26 mouse cellular contexts compared by ENCODE assay signal in the genomic region with DNA sequence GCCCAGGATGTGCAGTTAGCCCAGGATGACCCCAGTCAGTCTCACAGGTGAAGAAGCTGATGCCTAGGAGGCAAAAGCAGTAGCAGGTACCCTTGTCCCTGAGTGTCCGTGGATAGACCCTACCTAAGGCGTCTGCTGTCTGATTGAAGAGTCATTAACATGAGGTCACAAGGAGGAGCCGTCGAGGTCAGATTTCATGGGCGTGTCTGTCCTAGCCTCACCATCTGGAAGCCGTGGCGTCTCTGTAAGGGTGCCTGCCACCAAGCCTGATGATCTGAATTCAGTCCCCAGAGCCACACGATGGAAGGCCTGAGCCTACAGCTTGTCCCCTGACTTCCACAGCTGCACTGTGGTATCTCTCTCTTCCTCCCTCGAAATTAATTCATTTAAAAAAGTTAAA.
A peak's percentile ranks its signal among the peaks of the same experiment; 100 is the strongest.
DNase-seq lines count a peak whose midpoint lies in the region; ATAC-seq and TF ChIP-seq lines count a peak whose summit lies in the region.
"Had no signal": no experiment of that assay in that cellular context is flagged by ENCODE, and none has a peak within 500 bp of the region (broad histone marks: within the 10 kb centered on the region; RNA-seq: fewer than 3 reads in every experiment).

No protein-coding gene starts in this region.

- 0 out of 2 replicates have a peak overlapping the region, but pooled peaks have one; percentile 48 for H3K27ac ChIP-seq in layer of hippocampus, adult 2 months
- H3K27ac ChIP-seq in embryonic facial prominence, embryonic 12.5 days, result peak overlapping the region; percentile 88
- H3K27ac ChIP-seq: hindbrain, embryonic 13.5 days; liver, embryonic 13.5 days; neural tube, embryonic 12.5 days had no signal

- no peaks in the 10 kb centered on the region for H3K36me3 ChIP-seq in embryonic facial prominence, embryonic 12.5 days
- H3K36me3 ChIP-seq: hindbrain, embryonic 13.5 days; limb, embryonic 15.5 days; liver, embryonic 13.5 days; neural tube, embryonic 12.5 days had no signal

- no peaks in the 10 kb centered on the region for H3K27me3 ChIP-seq in embryonic facial prominence, embryonic 12.5 days
- H3K27me3 ChIP-seq: hindbrain, embryonic 13.5 days; limb, embryonic 15.5 days; neural tube, embryonic 12.5 days had no signal

- H3K4me3 ChIP-seq in layer of hippocampus, adult 2 months, result no peak overlapping the region
- no peak overlapping the region for H3K4me3 ChIP-seq in embryonic facial prominence, embryonic 12.5 days
- H3K4me3 ChIP-seq: heart, adult 2 months; hindbrain, embryonic 13.5 days; limb, embryonic 15.5 days; liver, embryonic 13.5 days; myocyte; neural tube, embryonic 12.5 days had no signal

- no peak for TF ChIP-seq CTCF in layer of hippocampus, adult 2 months (conservative IDR thresholded peaks at IDR 0.05)

- H3K4me2 ChIP-seq in embryonic facial prominence, embryonic 12.5 days (replicated peaks), result no peak overlapping the region
- H3K4me2 ChIP-seq: hindbrain, embryonic 13.5 days; limb, embryonic 15.5 days; liver, embryonic 13.5 days; midbrain, embryonic 11.5 days; neural tube, embryonic 12.5 days had no signal

- H3K4me1 ChIP-seq in embryonic facial prominence, embryonic 12.5 days, result peaks cover 33% of the 10 kb centered on the region

- 59% methylated on average over 9 of the region's 9 CpGs for whole genome bisulfite sequencing in embryonic facial prominence, embryonic 12.5 days

- ATAC-seq in embryonic facial prominence, embryonic 12.5 days (ENCODE audit: insufficient number of reproducible peaks, insufficient read depth, low FRiP score, low TSS enrichment), result no peak
- ATAC-seq in megakaryocyte progenitor cell, adult 5-6 weeks (replicated peaks; ENCODE audit: poor library complexity), result peak; percentile 47
- ATAC-seq: forebrain, embryonic 14.5 days had no signal

- no peaks in the 10 kb centered on the region for H3K9me3 ChIP-seq in embryonic facial prominence, embryonic 12.5 days
- H3K9me3 ChIP-seq: hindbrain, embryonic 13.5 days; limb, embryonic 15.5 days; liver, embryonic 13.5 days; neural tube, embryonic 12.5 days had no signal

- H3K9ac ChIP-seq in embryonic facial prominence, embryonic 12.5 days, result no peak overlapping the region
- H3K9ac ChIP-seq: hindbrain, embryonic 13.5 days; limb, embryonic 15.5 days; liver, embryonic 13.5 days; neural tube, embryonic 12.5 days had no signal

- DNase-seq in layer of hippocampus, adult 2 months (ENCODE audit: low spot score in 2 of 2), result no peak
- no peak for DNase-seq in layer of hippocampus, postnatal 14 days (ENCODE audit: low spot score in 2 of 2)
- DNase-seq in ES-CJ7 (ENCODE audit: low read depth, low spot score), result peak; percentile 62
- DNase-seq in cerebellum, adult 11-12 months, result no peak
- DNase-seq in kidney, postnatal 14 days, result no peak
- DNase-seq: adrenal gland, postnatal 14 days; cerebellum, adult 11 months; cerebellum, adult 9-11 months; embryo, embryonic 11 days; gastrocnemius, postnatal 36 days; heart, adult 2 months; heart, postnatal 14 days; kidney, adult 8-10 months; layer of hippocampus, adult 9-11 months; liver, embryonic 13.5 days; lung, adult 2 months; lung, postnatal 10 days; right cerebral cortex, postnatal 4 days had no signal
